Comparison of ENCODE assay signal across 9 mouse cellular contexts in genomic region chr9:31315983-31316382, GRCm38 (mm10). TPM values are rescaled to one million over a fixed set of nuclear protein-coding genes. Genes with fewer than 3 reads are reported as not detected.
DNase-seq lines count a peak whose midpoint lies in the region; ATAC-seq lines count a peak whose summit lies in the region.
"Had no signal": no experiment of that assay in that cellular context is flagged by ENCODE, and none has a peak within 500 bp of the region (broad histone marks: within the 10 kb centered on the region; RNA-seq: fewer than 3 reads in every experiment).

No protein-coding gene starts in this region.

- peak; percentile 94 for ATAC-seq in kidney, embryonic 15.5 days (replicated peaks; ENCODE audit: low FRiP score)

- H3K27me3 ChIP-seq in kidney, embryonic 15.5 days, result no peaks in the 10 kb centered on the region

- H3K4me3 ChIP-seq in kidney, embryonic 15.5 days (replicated peaks), result no peak overlapping the region

- peaks cover 15% of the 10 kb centered on the region for H3K4me1 ChIP-seq in kidney, embryonic 15.5 days

- peak overlapping the region; percentile 41; the same call in 1 of the 2 replicates for H3K27ac ChIP-seq in kidney, embryonic 15.5 days

- H3K9ac ChIP-seq in kidney, embryonic 15.5 days, result no peak overlapping the region

- H3K36me3 ChIP-seq in kidney, embryonic 15.5 days, result no peaks in the 10 kb centered on the region

- 40% methylated on average over 8 of the region's 8 CpGs for WGBS in kidney, embryonic 15.5 days

- no peak for DNase-seq in kidney, adult 11 months
- peak; percentile 55 for DNase-seq in Muller cell, postnatal 12 days (ENCODE audit: inconsistent ontology term)
- peak; percentile 98 for DNase-seq in cerebellum, adult 9-10 months
- peak; percentile 50 to 64 for DNase-seq in kidney, postnatal 4 days
- no peak for DNase-seq in lung, postnatal 4 days
- DNase-seq in urinary bladder, postnatal 25 days (ENCODE audit: low spot score), result no peak
- no peak for DNase-seq in adrenal gland, postnatal 10 days
- DNase-seq: adrenal gland, adult 8-10 months had no signal

- H3K4me2 ChIP-seq in kidney, embryonic 15.5 days, result no peak overlapping the region

- no peaks in the 10 kb centered on the region for H3K9me3 ChIP-seq in kidney, embryonic 15.5 days (replicated peaks)

RNA-seq across cellular contexts. Expression of gene Prdm10, which starts 35.6 kb away (rescaled TPM):
- 4.9 and 5.4 TPM in 2 replicates for polyA plus RNA-seq in kidney, embryonic 15.5 days (2015; fragmentation: Nextera tagmentation; extraction: Ambion mirVana)
- total RNA-seq in adrenal gland, postnatal 10 days (2021), result 1 to 10 TPM; 5.9 to 7.8 TPM

Comparison
In these comparisons a context has a peak if more than half of its experiments do, and no peak if none do; other contexts are left out.
1. DNase-seq: peak in Muller cell, postnatal 12 days (single experiment), cerebellum, adult 9-10 months (single experiment) and kidney, postnatal 4 days (2 of 2); none in kidney, adult 11 months (single experiment), lung, postnatal 4 days (0 of 2), urinary bladder, postnatal 25 days (single experiment) and adrenal gland, postnatal 10 days (single experiment).